Mouse (Mus musculus) olfactory bulb, adult 2 months (tissue): ENCODE data around the gene Atp13a2.

Experiments
- CTCF ChIP-seq: fragments of 200-500 bp; IDR thresholded peaks from 2 replicates; pipeline ENCODE4 v1.5.1; 2012; ENCODE audit warnings: low read depth, mild to moderate bottlenecking, low read length, moderate library complexity; ENCODE audit not compliant: insufficient read depth
- POLR2A ChIP-seq: fragments of 200-500 bp; IDR thresholded peaks from 2 replicates; pipeline ENCODE4 v1.6.1; 2012; ENCODE audit warnings: mild to moderate bottlenecking, low read depth, low read length, moderate library complexity; ENCODE audit not compliant: insufficient read depth

DNA sequence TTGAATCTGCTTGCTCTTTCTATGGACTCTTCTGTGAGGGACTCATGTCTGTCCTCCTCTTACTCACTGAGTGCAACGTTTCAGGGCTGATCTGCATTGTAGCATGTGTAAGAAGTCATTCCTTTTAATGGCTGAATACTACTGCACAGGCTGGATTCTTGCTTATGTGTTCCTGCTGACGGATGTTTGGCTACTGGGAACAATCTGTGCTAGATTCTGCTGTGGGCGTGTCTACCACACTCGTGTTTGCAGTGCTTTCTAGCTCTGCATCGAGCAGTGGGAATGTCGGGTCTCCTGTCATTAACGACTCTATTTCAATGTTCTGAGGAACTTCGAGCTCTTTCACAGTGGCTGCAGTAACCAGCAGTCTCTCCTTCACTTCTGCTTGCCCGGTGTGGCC lies 37.4 kb downstream of the Atp13a2 start:
- TF ChIP-seq CTCF, result no peak
- TF ChIP-seq POLR2A, result no peak
